Mouse (Mus musculus) monocyte, adult 5-6 weeks (primary cell): ENCODE results near the gene Olfr348. TPM values are rescaled to one million over a fixed set of nuclear protein-coding genes. Genes with fewer than 3 reads are reported as not detected.

ENCODE experiments used
- ATAC-seq: fragments of 153-309, 156-312 bp; replicated peaks from 2 replicates; pipeline ENCODE4 v1.8.0; 2017; ENCODE audit warnings: mild to moderate bottlenecking; ENCODE audit not compliant: low TSS enrichment, insufficient number of reproducible peaks, severe bottlenecking, poor library complexity, low FRiP score
- total RNA-seq: library from RNA; stranded (forward); fragments of 200-1000, 200-491, 200-594 nt; gene quantifications from 3 replicates; pipeline ENCODE4 v1.2.3, GENCODE M21; 2017

Olfr348 gene
- total RNA-seq, result not detected in 3 replicates

DNA sequence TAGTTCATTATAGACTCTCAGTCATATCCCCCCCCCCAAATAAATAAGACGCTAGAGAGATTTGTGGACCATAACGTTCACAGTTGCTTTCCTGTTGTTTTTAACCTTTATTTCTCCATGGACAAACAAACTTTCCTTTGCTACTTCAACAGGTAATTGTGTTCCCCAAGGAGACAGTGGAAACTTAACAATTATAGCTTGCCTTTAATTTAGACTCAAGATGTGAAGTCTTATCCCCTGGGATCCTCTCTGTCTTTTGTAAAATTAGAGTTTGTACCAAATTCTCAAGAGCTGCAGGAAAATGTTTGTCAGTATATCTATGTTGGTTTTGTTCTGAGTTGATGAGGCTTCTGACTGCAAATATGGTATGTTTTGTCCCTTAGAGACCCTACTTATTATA, at the start of gene Olfr348:
Gene Olfr348 (plus strand): TSS at position 301 of the 400 bp plus-strand sequence.
- ATAC-seq, result no peak

DNA sequence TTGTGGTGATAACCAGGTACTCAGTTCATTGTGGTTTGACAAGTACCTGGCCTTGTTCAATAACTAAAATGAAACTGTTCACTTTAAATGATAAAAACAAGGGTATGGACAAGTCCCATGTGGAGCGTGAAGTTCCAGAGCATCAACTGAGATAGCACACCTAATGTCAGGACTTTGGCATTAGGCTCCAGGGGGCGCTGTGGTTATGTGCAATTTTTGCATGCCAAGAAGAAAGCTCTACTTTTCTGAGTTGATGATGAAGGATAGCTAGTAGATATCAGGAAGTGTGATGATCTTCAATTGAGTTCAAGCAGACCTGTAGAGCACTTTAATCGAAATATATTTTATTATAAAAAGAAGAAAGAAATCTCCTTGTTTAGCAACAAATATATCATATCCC, 47.9 kb upstream of the Olfr348 start:
- ATAC-seq, result no peak

DNA sequence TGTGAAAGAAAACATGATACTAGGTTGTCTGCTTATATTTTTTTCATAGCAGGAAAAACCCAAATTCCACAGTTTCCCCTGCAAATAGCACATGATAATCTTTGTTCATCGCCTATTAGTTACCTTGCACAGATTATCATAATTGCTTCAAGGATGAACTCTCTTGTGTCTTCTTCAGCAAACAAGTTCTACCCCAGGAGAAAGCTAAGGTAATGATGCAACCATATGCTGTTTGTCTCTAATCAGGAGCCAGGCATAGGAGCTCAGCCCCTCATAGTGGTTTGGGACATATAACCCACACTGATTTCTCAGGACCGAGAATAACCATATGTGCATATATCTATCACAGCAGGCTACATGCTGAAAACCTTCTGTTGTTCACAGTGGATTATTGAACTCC, 6.2 kb downstream of the Olfr348 start, which contains the start of gene Olfr50:
Gene Olfr50 (plus strand): TSS at position 301 of the 400 bp plus-strand sequence.
- no peak for ATAC-seq

DNA sequence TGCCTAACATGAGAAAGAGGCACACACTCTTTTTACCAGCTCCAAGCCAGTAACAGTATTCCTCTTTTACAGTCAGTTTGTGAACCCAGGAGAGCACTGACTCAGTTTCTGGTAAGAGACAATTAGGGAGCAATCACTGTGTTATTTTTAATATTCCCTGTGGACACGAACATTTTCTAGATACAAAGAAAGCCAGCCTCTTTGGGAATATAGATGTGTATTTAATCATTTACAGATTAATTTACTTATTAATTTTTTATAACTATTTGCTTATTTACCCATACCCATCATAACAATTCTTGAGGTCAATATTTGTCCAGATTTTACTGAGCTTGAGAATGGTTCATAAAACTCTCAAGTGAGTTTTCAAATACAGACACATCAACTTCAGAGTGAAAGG, 32.9 kb downstream of the Olfr348 start, which contains the start of gene Olfr3:
Gene Olfr3 (minus strand): TSS at position 101 of the 400 bp plus-strand sequence.
- no peak for ATAC-seq

Other genes starting within 250 kb of the Olfr348 start
- not detected in 3 replicates for gene Olfr344, start 217.6 kb upstream of the Olfr348 start, total RNA-seq
- gene Olfr345, start 144.2 kb upstream of the Olfr348 start, total RNA-seq, result not detected in 3 replicates
- not detected in 3 replicates for gene Olfr346, start 98.5 kb upstream of the Olfr348 start, total RNA-seq
- not detected in 3 replicates for gene Olfr347, start 52.4 kb upstream of the Olfr348 start, total RNA-seq
- gene Olfr50, start 6.3 kb downstream of the Olfr348 start, total RNA-seq, result not detected in 3 replicates
- gene Olfr3, start 32.8 kb downstream of the Olfr348 start, total RNA-seq, result 1.7 TPM in 1 of 3 replicates, not detected in the others
- gene Olfr350, start 62.0 kb downstream of the Olfr348 start, total RNA-seq, result not detected in 3 replicates
- gene Olfr351, start 78.4 kb downstream of the Olfr348 start, total RNA-seq, result not detected in 3 replicates
- not detected in 3 replicates for gene Olfr352, start 84.2 kb downstream of the Olfr348 start, total RNA-seq
- gene Olfr353, start 108.7 kb downstream of the Olfr348 start, total RNA-seq, result not detected in 3 replicates
- not detected in 3 replicates for gene Olfr354, start 121.4 kb downstream of the Olfr348 start, total RNA-seq
- gene Olfr355, start 144.6 kb downstream of the Olfr348 start, total RNA-seq, result not detected in 3 replicates
- not detected in 3 replicates for gene Olfr356, start 152.8 kb downstream of the Olfr348 start, total RNA-seq
- gene Olfr357, start 209.6 kb downstream of the Olfr348 start, total RNA-seq, result not detected in 3 replicates
- gene Olfr358, start 225.1 kb downstream of the Olfr348 start, total RNA-seq, result not detected in 3 replicates